Mouse (Mus musculus) heart, adult 9 months (tissue): ENCODE measurements at regions not wholly inside any gene's neighbourhood (a gene's known extent, or its start where the extent isn't known, plus 50 kb on each side); places are given as distances from the start of the nearest gene placed in this dataset.

Source experiments
- DNase-seq, 2 experiments: peaks; one replicate each; pipeline ENCODE4 v3.0.0; 2022; ENCODE audit warnings: low spot score in 2 of 2

DNA sequence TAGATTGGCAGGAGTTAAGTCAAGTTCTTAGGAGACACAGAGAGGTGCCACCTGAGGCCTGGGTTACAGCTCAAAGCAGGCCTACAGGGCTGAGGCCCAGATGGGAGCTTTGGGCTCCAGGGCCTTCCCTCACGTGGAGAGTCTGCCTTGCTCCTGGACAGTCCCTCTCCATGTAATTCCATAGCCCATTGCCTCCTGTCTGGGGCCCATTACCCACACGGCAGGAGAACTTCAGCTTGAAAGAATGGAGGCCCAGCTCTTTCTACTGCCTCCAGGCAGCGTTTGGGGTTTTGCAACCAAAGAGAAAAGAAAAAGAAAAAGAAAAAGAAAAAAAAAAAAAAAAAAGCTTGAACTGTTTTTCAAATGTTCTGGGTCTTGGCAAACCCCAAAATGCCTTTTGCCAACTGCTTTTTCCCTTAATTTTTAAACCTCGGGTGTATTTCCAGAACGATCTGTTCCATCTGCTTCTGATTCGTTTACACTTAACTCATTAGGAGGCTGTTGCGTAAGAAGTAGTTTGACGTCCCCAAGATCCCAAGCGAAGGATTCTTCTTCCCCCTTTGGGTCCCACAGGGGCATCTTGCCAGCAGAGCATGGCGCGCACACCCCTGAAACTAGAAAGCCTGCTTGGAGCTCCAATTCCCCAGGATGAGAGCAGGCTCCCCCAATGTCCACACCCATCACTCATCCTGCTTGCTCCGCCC is 165.4 kb upstream of the Zfp703 start:
- DNase-seq: peak; percentile 69 to 75

DNA sequence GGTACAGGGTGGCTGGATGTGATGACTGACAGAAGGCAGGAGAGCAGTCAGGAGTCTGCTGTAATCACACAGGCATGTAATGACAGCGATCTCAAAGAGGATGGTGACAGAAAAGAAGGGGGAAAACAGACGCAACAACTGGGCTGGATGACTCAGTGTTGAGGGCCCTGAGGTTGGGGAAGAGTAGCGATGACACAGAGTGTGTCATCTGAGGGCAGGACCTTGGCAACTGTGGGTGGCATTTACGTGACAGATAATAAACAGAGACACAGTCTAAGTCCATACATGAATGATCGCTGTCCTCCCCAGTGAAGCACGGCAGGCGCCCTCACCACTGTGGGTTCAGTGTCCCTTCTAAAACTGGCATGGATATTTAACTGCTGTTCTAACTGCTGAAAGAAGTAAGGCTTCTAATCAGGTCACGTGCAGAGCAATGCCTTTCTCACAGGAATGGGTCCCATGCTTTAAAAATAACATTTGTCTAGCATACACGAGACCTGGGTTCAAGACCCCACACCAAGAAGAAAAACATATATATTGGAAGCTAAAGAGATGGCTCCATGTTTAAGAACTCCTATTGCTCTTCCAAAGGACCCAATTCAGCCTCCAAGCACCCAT is 163.8 kb upstream of the Zfp703 start:
- no peak for DNase-seq

DNA sequence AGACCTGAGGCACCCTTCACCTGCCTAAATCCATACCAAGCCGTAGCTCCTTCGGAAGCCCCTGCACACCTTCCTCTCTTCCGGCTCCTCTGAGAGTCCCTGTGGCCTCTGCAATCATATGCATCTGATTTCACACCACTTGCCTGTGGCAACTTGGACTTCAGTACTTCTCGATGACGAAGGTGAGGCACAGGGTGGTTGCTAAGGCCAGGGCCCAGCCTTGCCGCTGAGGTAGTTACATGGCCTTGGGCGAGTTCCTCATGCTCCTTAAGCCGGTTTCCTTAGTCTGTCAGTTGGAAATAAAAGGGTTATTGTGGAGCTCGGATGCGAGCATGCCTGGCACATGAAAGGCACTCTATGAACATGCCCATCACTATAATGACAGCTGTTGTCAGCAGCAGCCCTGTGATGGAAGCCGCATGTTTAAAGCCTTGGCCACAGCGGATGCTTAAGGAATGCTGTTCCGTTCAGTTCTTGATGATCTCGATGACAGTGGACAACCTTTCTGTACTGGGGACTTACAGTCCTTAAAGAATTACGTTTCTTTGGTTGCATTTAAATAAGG is 162.0 kb upstream of the Zfp703 start:
- DNase-seq: no peak

DNA sequence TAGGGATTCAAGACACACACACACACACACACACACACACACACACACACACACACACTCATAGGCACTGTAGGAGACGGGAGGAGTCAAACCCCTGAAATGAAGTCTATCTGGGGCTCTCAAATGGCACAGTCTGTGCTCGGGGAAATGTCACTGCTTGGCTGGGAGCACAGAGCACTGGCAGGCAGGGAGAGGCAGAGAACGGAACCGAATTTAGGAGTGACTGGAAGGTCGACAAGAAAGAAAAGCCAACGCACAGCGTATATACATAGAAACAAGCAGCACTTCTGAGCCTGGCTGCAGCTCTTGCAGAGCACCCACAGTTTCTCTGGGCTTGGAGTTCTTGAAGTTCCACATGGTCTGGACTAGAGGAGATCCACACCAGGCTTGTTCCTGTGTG is 160.1 kb upstream of the Zfp703 start:
- DNase-seq: no peak

GRCm38 (mm10) chr8:26824189-26824941 is 152.8 kb upstream of the Zfp703 start:
- no peak for DNase-seq

DNA sequence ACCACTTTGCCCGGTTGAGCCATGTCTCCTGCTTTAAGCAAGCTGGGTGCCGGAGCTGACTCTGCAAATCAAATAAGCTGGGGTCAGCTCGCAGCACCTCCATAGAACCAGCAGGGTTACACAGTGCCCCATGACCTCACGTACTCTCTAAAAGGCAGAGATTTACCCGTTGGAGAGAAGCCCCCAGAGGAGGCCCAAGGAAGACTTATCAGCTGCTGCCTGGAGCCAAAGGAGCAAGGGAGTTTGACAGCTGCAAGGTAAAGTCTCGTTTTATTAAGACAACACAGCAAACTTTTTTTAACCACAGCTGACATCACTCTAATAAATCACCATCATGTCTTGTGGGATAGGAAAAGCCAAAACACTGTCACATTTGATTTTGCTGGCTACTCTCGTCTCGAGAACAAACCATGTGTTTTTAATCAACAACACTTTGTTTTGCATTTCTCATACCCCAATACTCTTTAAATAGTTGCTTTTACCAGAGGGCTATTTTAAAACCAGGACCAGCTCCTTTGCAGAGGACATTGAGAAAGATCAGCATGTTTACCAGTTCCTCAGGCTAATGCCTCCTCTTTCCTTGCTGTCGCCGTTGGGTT is 148.7 kb upstream of the Zfp703 start:
- peak; percentile 43 to 49 for DNase-seq

GRCm38 (mm10) chr8:26829313-26829712 is 147.8 kb upstream of the Zfp703 start:
- DNase-seq: no peak

- DNase-seq: no peak
Observed at GRCm38 (mm10) chr8:26831148-26831547, 146.0 kb upstream of the Zfp703 start.

- no peak for DNase-seq
Observed at GRCm38 (mm10) chr8:26831790-26832189, 145.3 kb upstream of the Zfp703 start.

DNA sequence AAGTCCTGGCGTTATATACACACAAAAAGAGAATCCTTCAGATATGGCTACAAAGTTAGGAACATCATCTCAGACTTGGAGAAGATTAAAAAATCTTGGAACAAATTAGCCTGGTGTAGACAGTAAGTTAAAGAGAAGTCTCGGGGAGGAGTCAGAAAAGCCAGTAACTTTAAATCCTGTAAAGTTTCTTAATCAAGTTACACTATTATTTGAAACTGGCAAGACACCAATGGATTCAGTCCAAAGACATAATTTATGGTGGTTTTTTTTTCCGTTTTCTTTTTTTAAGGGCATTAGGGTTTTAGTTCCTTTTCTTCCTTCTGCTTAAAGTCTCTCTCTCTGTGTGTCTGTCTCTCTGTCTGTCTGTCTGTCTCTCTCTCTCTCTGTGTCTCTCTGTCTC is 144.6 kb upstream of the Zfp703 start:
- no peak for DNase-seq

GRCm38 (mm10) chr8:26833297-26833696 is 143.8 kb upstream of the Zfp703 start:
- no peak for DNase-seq

- DNase-seq: no peak
Observed at GRCm38 (mm10) chr8:26833784-26834183, 143.3 kb upstream of the Zfp703 start.

DNA sequence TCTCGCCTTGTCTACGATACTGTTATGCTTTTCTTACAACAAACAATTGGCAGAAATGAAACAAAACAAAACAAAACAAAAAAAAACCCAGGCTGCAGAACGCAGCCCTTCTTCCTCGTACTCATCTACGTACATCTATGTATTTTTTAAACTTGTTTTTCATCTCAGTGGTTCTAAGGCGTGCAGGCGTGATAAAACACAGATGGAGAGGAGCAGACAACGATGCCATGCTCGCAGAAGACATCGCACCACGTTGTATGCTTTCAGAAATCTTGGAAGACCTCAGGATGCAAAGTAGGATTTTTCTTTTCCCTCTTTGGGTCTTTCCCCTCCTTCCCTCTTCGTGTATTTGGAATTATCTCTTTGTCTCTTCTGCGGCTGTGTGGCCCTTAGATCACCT is 142.5 kb upstream of the Zfp703 start:
- DNase-seq: no peak

- no peak for DNase-seq
Observed at GRCm38 (mm10) chr8:26835076-26835475, 142.0 kb upstream of the Zfp703 start.

DNA sequence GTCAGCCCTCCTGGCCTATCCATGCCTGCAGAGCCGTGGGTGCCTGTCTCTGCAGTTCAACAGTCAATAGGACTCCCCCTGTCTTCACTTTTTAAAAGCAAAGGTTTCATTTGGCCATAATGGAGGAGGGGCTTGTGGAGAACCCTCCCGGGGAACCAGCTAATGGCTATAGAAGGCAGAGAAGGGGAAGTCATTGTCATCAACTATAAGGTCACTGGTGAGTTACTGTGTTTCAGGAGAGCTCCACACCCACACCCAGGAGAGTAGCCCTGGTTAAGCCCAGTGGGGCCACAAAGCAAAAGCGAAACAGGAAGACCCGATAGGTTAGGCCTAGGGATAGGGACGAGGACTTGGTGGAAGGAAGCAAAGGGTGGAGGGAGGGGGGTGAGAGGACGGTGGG is 141.5 kb upstream of the Zfp703 start:
- no peak for DNase-seq

DNA sequence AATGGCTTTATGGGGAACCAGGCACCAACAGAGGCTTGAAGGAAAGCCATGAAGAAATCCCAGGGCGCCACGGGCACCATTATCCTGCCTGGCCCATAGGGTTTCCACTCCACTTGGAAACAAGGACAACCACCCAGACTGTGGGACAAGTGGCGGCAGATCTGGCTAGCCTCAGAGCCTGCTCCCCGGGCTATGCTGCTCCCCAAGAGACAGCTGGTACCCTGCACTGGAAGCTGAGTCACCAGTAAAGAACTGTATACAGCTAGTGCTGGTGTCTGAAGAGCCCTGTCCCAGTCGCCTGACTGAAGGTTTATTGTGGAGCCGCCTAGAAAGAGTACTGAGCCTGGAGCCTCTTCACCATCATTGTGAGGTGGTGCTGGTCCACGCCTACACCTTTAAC is 140.6 kb upstream of the Zfp703 start:
- DNase-seq: no peak

- peak; percentile 41 to 47 for DNase-seq
Observed at GRCm38 (mm10) chr8:26840286-26840685, 136.8 kb upstream of the Zfp703 start.

- DNase-seq: no peak
Observed at GRCm38 (mm10) chr8:26840745-26841680, 136.1 kb upstream of the Zfp703 start.

- DNase-seq: no peak
Observed at GRCm38 (mm10) chr8:26843714-26844113, 133.4 kb upstream of the Zfp703 start.

DNA sequence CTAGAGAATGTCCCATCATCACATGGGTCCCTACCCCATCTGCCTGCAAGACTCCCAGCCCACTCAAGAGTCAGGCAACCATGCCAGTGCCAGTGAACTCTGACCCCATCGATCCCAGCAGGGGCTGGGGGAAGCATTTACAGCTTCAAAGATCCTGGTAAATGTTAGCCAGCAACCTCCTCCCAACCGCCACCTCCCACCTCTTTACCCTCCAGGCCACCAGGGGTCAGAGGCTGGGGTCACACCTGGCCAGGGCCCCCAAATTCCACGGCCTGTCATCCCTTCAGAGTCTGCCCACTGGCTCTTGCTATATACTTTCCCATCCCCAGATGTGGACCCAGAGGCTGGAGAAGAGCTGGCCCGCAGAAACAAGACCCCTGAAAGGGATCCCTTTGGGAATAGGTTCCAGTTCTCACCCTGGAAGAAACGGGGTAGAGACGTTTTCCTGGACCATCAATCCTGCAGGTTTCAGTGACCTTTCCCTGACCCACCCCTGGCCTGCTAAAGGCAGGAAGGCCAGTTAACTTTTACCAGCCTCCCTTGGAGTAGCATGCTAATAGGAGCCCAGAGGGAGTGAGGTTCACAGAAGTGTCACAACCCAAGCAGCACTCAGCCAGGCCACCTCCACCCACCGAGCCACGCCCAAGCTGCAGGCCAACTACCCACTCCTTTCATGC is 132.9 kb upstream of the Zfp703 start:
- no peak for DNase-seq

GRCm38 (mm10) chr8:26844809-26845143 is 132.3 kb upstream of the Zfp703 start:
- DNase-seq: no peak
